Mouse (Mus musculus): Measurements from ENCODE around the gene Chchd3.

DNA sequence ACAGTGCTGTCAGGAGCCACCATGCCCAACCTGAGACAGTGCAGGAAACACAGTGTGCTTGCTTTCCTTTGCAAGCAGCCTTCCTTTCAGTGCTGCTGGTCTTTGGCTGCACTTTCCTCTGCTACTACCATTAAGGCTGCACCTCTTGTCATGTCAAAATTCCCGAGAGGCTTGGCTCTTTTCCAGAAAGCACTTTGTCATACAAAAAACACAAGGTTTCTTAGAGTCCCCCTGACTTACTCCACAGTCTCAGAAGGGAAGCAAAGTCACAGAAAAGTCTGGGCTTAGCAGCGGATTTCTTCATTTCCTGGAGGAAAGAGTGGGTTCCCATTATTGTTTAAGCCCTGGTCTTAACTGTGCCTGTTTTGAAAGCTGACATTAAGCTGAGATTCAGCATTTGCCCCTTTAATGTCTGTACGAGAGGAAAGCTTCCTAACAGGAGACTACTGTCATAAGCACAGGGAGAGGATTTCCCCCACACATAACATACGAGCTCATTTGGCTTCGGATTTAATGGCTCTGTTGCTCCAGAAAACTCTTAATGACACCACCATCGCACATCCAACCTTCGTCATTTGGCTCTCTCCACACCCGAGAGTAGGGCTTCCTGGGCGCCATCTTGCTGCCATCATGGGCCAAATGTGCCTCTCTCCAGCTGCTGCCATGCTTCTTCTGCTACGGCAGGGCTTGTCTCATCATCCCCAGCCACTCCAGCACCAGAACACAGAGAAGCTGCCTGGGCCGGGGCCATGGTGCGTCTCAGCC, 236.0 kb downstream of the Chchd3 start:
- TF ChIP-seq CTCF (IDR thresholded peaks at IDR 0.05; ENCODE audit: insufficient read depth, low read length) (no peak), POLR2A (IDR thresholded peaks at IDR 0.05; ENCODE audit: borderline replicate concordance, extremely low read depth, low read depth, low read length) (no peak)

All from lung, adult 2 months (tissue).